Mouse (Mus musculus) left cerebral cortex, adult 18-20 months (tissue): ENCODE measurements around the gene Ptp4a2. TPM values are rescaled to one million over a fixed set of nuclear protein-coding genes. Genes with fewer than 3 reads are reported as not detected.

Source experiments
- DNase-seq, 2 experiments: peaks; one replicate each; pipeline ENCODE4 v3.0.0; 2021 to 2022; ENCODE audit warnings: low spot score in 2 of 2, mixed read lengths in 1 of 2
- total RNA-seq, 2 experiments: library from RNA; stranded (reverse); gene quantifications; 2 replicates each; pipeline ENCODE4 v1.2.3; 2021

The Ptp4a2 gene
- total RNA-seq, 2 experiments from 2014 or later: 137 to 141 TPM

DNA sequence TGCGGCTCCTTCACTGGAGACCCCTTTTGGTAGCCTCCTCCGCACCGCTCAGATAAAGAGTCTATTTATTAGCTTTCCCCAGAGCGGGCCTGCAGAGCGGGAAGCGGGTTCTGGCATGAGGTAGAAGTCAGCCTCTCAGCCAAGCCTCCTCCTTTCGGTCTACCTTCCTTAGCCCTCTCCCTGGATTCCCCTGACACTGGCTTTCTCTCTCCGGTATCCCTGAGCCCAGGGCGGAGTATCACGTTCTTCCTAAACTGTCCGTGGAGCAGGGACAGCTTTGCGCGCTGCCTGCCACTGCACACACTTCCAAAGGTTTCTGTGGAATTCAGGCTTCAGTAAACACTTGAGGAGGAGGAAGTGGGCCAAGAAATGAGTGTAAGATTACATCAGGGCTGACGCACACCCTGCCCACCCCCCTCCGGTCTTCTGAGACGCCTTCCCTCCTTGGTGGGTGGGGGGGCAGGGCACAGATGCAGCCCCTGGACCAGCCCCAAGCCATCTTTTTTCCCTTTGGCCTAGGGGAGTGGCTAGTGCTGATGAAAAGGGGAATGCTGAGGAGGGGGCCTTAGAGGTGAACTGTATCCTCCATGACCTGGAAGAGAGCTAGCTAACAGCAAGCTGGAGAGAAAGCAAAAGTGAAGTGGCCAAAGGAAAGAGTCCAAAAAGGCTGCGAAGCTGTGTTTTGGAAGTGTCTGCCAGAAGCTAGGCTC, 15.7 kb upstream of the Ptp4a2 start:
- DNase-seq: no peak

GRCm38 (mm10) chr4:129795861-129796260, 15.2 kb upstream of the Ptp4a2 start:
- no peak for DNase-seq

DNA sequence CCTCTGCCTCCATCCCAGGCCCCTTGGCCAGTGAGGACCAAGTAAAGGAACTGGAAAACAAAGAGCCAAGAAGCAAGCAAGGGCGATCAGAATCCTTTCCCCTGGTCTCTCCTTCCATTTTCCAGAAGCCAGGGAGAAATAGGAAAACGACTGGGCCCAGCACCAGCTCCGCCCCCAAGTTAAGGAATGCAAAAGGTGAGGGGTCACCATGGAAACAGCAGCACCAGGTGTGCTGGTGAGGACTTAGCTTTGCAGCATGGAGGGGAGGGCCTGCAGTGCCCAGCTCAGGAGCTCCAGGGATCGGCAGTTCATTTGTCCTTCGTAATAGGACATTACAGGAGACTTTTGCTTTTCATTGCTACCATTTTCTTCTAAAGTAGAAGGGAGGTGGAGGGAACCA, 13.0 kb upstream of the Ptp4a2 start:
- DNase-seq: no peak

DNA sequence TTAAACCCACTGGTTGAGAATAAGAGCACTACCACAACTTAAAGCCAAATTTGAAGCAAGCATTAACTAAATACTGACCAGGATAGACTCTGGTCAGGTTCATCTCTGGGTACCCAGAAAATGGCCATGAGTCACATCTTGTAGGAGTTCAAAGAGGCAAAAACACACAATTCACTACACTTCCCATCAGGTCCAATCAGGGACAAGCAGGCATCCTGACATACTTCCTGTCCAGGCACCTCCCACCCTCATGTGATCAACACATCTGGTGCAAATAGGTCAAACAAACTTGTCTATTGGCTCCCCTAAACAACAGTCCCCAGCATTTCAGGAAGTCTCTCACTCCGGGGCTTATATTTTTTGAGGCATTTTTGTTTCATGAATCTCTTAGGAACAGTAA, 7.7 kb upstream of the Ptp4a2 start:
- no peak for DNase-seq

GRCm38 (mm10) chr4:129805059-129805458, 6.0 kb upstream of the Ptp4a2 start:
- no peak for DNase-seq

DNA sequence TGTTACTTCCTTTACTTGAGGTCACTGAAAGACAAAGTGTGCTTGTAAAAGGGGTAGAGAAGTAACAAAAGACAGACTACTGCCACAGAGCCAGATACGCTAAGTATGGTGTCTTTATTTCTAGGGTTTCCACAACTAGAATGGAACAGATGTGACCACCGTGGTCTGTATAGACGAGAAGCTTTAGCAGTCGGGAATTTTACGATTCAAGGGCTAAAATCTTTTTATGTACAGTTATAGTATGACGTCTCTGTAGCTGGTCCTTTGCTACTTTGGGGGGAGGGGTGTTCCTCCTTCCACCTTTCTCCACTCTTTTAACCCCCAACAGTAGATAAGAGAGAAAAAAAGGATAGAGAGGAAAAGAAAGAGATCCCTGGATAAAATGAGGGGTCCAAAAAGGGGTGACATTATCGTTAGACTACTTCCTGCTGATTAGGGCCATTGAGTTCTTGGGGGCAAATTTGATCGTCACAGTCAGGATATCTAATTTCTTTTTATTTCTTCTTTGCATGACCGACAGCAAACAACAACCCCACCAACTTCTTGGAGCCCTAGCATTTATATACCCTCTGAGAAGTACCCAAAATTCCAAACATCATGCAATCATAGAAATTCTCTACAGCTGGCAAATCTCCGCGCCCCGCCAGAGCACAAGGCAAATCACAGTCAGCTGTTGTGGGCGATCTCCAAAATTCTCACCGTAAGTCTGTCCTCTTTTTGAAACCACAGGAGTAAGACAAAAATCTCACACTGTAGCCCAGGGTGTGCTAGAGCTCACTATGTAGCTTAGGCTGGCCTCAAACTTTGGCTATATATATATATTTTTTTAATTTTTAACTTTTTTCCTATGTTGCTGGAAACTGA, 818 bp downstream of the Ptp4a2 start:
- DNase-seq: no peak

DNA sequence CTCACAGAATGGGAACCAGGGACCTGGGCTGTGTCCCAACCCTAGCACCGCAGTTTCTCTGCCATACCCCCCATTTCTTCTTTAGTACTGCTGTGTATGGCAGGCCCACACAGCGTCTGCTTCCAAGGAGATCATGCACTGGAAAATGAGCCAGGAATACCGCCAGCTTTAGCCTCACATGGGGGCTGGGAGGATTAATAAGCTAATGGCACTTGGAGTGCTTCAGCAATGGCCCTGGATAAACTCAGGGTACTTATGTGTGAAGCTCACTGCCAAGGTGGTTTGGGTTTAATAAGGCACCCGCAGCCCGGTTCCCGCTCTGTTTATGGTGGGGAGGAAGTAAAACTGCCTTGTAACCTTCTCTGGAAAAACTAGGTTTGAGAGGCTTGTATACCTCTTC, 6.6 kb downstream of the Ptp4a2 start:
- DNase-seq: peak in 1 of 2 experiments; percentile 19

- peak; percentile 7 to 12 for DNase-seq
Observed at GRCm38 (mm10) chr4:129818506-129819195, 7.6 kb downstream of the Ptp4a2 start.

DNA sequence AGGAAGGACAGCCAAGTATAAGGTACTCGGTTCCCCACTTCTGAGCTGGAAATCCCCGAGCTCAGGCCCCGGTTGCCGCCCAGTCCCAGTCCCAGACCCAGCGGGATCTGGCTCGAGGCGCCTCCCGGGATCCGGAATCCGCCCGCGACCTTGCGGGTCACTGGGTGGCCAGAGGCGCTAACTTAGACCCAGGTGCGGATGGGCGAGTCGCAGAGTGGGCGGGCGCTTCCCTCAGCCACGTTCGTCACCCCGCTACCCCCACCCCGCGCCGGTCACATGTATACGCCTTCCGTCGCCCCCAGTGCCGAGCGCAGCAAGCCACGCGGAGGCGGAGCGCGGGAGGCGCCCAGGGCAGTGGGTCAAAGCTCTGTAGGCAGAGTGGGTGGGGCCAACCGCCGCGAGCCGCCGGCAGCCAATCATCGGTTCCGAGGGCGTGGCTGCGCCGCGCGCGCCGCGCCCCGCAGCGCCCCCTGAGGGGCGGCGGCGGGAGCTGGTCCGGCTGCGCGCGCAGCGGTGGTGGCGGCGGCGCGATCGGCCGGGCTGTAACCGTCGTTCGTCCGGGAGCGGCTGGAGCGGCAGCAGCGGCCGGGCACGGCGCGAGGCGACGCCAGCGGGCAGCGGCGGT, 8.8 kb downstream of the Ptp4a2 start:
- DNase-seq: peak; percentile 84 to 93

DNA sequence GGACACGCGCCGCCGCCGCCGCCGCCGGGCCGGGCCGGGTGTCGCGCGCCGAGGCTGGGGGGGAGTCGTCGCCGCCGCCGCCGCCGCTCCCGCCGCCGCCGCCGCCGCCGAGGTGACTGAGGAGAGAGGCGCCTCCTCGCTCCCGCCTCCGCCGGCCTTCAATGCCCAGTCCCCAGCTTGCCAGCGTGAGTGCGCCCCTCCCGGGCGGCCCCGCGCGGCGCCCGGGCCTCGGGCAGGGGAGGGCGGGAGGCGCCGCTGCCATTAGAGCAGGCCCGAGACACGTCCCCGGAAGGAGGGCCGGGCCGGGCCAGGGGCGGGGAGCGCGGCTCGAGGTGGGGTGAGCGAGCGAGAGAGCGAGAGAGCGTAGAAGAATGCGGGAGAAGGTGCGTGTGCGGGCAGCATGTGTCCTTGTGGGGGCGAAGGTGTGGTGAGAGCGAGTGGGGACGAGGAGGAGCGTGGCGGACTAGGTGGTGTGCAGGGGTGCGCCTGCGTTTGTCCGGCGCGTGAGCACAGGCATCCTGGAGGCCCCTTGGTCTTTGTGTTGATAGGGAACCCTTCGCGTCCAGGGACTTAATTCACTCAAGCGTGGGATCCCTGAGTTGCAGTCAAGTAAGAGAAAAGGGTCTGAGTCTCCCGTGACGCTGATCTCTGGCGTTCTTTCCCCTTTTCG, 9.5 kb downstream of the Ptp4a2 start:
- peak; percentile 31 to 65 for DNase-seq

- no peak for DNase-seq
Observed at GRCm38 (mm10) chr4:129821087-129821616, 10.1 kb downstream of the Ptp4a2 start.

GRCm38 (mm10) chr4:129822324-129822723, 11.3 kb downstream of the Ptp4a2 start:
- DNase-seq: no peak

- DNase-seq: no peak
Observed at GRCm38 (mm10) chr4:129823216-129823810, 12.3 kb downstream of the Ptp4a2 start.

DNA sequence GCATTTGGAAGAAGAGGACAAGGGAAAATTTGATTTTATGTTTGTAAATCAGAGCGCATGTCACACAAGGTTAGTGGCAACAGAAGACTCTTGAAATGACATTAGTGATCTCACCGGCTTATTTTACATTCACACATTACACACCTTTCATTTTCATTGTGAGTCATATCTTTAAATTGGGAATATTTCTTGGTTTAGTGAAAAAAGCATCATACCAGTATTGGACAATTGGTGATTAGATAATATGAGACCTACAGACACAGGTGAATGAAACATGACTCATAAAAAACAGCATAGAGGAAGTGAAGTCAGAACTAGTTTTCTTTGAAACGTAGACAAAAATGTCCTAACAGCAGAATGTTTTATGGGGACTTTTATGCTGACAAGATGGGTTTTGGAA, 16.6 kb downstream of the Ptp4a2 start:
- DNase-seq: no peak

DNA sequence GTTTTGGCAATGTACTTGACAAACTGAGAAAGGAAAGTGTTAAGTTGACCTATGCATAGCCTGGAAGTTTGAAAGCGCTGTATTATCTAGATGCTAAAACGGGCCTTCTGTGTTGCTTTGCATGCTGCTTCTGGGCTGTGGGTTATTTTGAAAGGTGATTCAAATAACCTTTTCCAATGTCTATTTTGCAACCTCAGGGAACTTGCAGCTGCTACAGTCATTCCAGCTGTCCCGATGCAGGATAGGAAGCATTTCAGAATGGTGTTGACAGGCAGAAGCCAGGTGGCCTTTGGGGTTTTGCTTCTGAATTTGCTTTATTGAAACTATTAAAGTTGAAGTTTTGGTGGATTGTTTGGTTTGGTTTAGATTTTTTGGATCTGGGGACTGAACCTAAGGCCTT, 17.1 kb downstream of the Ptp4a2 start:
- no peak for DNase-seq

DNA sequence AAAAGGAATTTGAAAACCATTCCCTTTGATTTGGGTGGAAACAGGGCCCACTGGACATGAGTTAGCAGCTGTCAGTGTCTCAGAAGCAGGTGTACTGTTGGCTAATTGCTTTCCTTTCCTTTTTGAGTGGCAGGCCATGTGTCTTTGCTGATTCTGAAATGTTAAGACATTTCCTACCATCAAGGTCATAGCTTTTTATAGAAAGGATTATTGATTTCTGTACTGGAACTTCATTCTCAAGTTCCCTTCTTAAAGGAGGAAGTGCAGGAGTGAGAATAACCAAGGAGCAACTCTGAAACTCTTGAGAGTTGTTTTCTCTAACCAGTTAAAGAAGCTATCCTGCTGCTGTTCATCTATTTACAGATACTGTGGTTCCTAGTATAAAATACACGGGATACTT, 18.8 kb downstream of the Ptp4a2 start:
- DNase-seq: no peak

DNA sequence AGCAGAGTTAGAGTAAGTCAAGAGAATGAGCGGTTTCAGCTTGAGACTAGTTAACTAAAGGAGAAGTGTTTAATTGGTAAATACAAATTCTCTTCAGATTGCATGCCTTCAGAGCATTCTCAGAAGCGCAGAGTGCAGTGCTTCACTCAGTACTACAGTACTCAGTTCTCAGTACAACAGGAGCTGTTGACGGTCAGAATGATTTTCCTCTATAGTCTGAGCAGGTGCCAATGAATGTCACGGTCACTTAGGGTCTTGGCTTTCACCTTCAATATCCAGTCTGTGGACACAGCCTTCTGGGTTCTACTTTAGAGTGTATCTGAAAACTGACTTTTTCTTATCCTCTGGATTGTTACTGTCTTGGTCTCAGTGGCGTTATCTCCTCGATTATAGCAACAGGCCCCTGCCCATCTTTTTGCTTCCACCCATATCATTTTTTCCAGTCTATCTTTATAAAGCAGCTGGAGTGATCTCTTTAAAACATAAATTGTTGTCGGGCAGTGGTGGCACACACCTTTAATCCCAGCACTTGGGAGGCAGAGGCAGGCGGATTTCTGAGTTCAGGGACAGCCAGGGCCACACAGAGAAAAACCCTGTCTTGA, 19.4 kb downstream of the Ptp4a2 start:
- no peak for DNase-seq

DNA sequence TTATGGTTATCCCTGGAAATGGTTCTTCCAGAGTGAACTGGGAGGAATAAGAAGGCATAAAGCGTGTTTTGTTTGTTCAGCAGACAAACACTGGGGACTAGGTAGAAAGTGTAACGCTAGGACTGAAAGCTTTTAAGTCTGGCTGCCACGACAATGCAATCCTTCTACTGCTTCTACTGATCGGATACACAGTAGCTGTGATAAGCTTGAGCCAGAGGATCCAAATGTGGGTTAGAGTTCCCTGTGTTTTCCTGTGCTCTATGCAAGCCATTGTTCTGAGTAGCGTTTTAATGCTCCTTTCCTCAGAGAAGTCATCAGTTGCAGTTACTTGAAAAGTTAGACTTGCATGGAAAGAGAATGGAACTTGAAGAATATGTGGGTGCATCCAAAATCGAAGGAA, 23.6 kb downstream of the Ptp4a2 start:
- no peak for DNase-seq

GRCm38 (mm10) chr4:129835296-129835695, 24.3 kb downstream of the Ptp4a2 start:
- no peak for DNase-seq
